Mouse (Mus musculus) limb, embryonic 12.5 days (tissue): Measurements from ENCODE around the gene Zbp1. TPM values are rescaled to one million over a fixed set of nuclear protein-coding genes. Genes with fewer than 3 reads are reported as not detected.

Experiments used
- ATAC-seq: fragments of 200-750 bp; cut with Nextera tagmentation; 2 replicates; pipeline ENCODE4 v1.8.0; 2017; ENCODE audit warnings: low read depth, moderate TSS enrichment; ENCODE audit not compliant: insufficient number of reproducible peaks, insufficient read depth, low FRiP score, low TSS enrichment
- H3K27ac ChIP-seq: fragments of 300-500 bp; sonication (generic); 2 replicates; pipeline ENCODE4 v1.5.1; 2016; ENCODE audit warnings: mild to moderate bottlenecking, moderate library complexity
- H3K27me3 ChIP-seq: fragments of 300-500 bp; sonication (generic); 2 replicates; pipeline ENCODE4 v1.6.1; 2016; ENCODE audit warnings: mild to moderate bottlenecking, moderate library complexity
- H3K36me3 ChIP-seq: fragments of 300-500 bp; sonication (generic); 2 replicates; pipeline ENCODE4 v1.6.1; 2016; ENCODE audit warnings: mild to moderate bottlenecking, moderate library complexity
- H3K4me1 ChIP-seq: fragments of 300-500 bp; sonication (generic); replicated peaks from 2 replicates; pipeline ENCODE4 v1.6.1; 2016
- H3K4me2 ChIP-seq: fragments of 300-500 bp; sonication (generic); 2 replicates; pipeline ENCODE4 v1.6.1; 2016; ENCODE audit warnings: mild to moderate bottlenecking, moderate library complexity
- H3K4me3 ChIP-seq: fragments of 300-500 bp; sonication (generic); replicated peaks from 2 replicates; pipeline ENCODE4 v1.5.1; 2016; ENCODE audit warnings: mild to moderate bottlenecking
- H3K9ac ChIP-seq: fragments of 300-500 bp; sonication (generic); replicated peaks from 2 replicates; pipeline ENCODE4 v1.6.1; 2016; ENCODE audit warnings: mild to moderate bottlenecking, moderate library complexity
- H3K9me3 ChIP-seq: fragments of 300-500 bp; sonication (generic); 2 replicates; pipeline ENCODE4 v1.6.1; 2016; ENCODE audit warnings: mild to moderate bottlenecking, moderate library complexity
- WGBS: fragments of 180-500 bp; shearing (Covaris S2); methylation state at CpG from one replicate; pipeline ENCODE4 v1.1.7; 2016; 5-methylcytosine and 5-hydroxymethylcytosine counted together
- polyA plus RNA-seq: library from polyadenylated mRNA; unstranded; fragments of >200 nt; fragmentation: Nextera tagmentation; extraction: Ambion mirVana; gene quantifications from 2 replicates; pipeline ENCODE4 v1.2.1, GENCODE M21; 2016

The Zbp1 gene
- polyA plus RNA-seq, 1 experiment from 2014 or later = not detected

- H3K4me2 ChIP-seq = no peak overlapping the region
- no peak for ATAC-seq
- no peak overlapping the region for H3K27ac ChIP-seq
- no peak overlapping the region for H3K4me3 ChIP-seq
- H3K9ac ChIP-seq = no peak overlapping the region
- peaks cover 3% of the 10 kb centered on the region; the same call in 1 of the 2 replicates for H3K27me3 ChIP-seq
- peaks cover 80% of the 10 kb centered on the region for H3K4me1 ChIP-seq
- 81% methylated on average over 20 of the region's 20 CpGs for WGBS
- H3K36me3 ChIP-seq = no peaks in the 10 kb centered on the region
- no peaks in the 10 kb centered on the region for H3K9me3 ChIP-seq
These were observed 26.5 kb upstream of the Zbp1 start for GRCm38 (mm10) chr2:173245258-173245657.

DNA sequence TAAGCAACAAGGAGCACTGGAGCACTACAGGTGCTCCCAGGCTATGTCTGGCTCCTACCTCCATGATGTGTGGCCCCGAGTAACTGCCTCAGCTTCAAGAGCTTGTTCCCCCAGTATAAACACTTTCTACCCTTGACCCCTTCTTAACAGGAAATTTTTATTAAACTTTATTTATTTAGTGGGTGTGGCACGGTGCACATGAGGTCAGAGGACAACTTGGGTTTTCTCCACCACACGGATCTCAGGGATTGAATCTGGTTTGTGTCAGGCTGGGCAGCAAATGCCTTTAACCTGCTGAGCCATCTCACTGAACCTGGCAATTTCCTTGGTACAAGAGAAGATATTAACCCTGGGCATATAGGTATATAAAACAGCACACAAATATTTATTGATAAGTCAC lies 25.4 kb upstream of the Zbp1 start:
- H3K4me1 ChIP-seq = peaks cover 78% of the 10 kb centered on the region
- H3K27me3 ChIP-seq = peaks cover 3% of the 10 kb centered on the region; the same call in 1 of the 2 replicates
- H3K27ac ChIP-seq = no peak overlapping the region
- WGBS = 68% methylated on average over 3 of the region's 3 CpGs
- ATAC-seq = no peak
- H3K9me3 ChIP-seq = no peaks in the 10 kb centered on the region
- H3K4me2 ChIP-seq = no peak overlapping the region
- H3K9ac ChIP-seq = no peak overlapping the region
- no peak overlapping the region for H3K4me3 ChIP-seq
- H3K36me3 ChIP-seq = no peaks in the 10 kb centered on the region

- Histone ChIP-seq H3K4me3 (no peak overlapping the region), H3K36me3 (no peaks in the 10 kb centered on the region), H3K27ac (no peak overlapping the region), H3K4me2 (no peak overlapping the region), H3K9me3 (no peaks in the 10 kb centered on the region), H3K27me3 (peaks cover 3% of the 10 kb centered on the region; the same call in 1 of the 2 replicates), H3K9ac (no peak overlapping the region), H3K4me1 (peaks cover 80% of the 10 kb centered on the region)
- 68% methylated on average over 9 of the region's 9 CpGs for WGBS
- no peak for ATAC-seq
These were observed 24.9 kb upstream of the Zbp1 start for GRCm38 (mm10) chr2:173243616-173244015.

- H3K4me3 ChIP-seq = no peak overlapping the region
- H3K9me3 ChIP-seq = no peaks in the 10 kb centered on the region
- no peak for ATAC-seq
- no peak overlapping the region for H3K4me2 ChIP-seq
- peaks cover 80% of the 10 kb centered on the region for H3K4me1 ChIP-seq
- no peaks in the 10 kb centered on the region for H3K36me3 ChIP-seq
- peaks cover 3% of the 10 kb centered on the region; the same call in 1 of the 2 replicates for H3K27me3 ChIP-seq
- no peak overlapping the region for H3K9ac ChIP-seq
- 30% methylated on average over 12 of the region's 12 CpGs for WGBS
- no peak overlapping the region for H3K27ac ChIP-seq
These were observed 24.2 kb upstream of the Zbp1 start for GRCm38 (mm10) chr2:173242874-173243273.

- Histone ChIP-seq H3K9ac (no peak overlapping the region), H3K4me1 (peaks cover 80% of the 10 kb centered on the region), H3K27ac (no peak overlapping the region), H3K4me2 (no peak overlapping the region), H3K27me3 (peaks cover 3% of the 10 kb centered on the region; the same call in 1 of the 2 replicates), H3K4me3 (no peak overlapping the region), H3K9me3 (no peaks in the 10 kb centered on the region), H3K36me3 (no peaks in the 10 kb centered on the region)
- no peak for ATAC-seq
- WGBS = 44% methylated on average over 9 of the region's 9 CpGs
These were observed 22.0 kb upstream of the Zbp1 start for GRCm38 (mm10) chr2:173240738-173241137.

GRCm38 (mm10) chr2:173238522-173238921 lies 19.8 kb upstream of the Zbp1 start:
- H3K36me3 ChIP-seq = peaks cover 8% of the 10 kb centered on the region
- 0 out of 2 replicates have a peak overlapping the region, but pooled peaks have one; percentile 5 for H3K27ac ChIP-seq
- H3K4me1 ChIP-seq = peaks cover 86% of the 10 kb centered on the region
- H3K4me3 ChIP-seq = no peak overlapping the region
- no peak overlapping the region for H3K4me2 ChIP-seq
- H3K9ac ChIP-seq = peak overlapping the region; percentile 48
- peaks cover 3% of the 10 kb centered on the region; the same call in 1 of the 2 replicates for H3K27me3 ChIP-seq
- no peak for ATAC-seq
- no peaks in the 10 kb centered on the region for H3K9me3 ChIP-seq
- 11% methylated on average over 14 of the region's 14 CpGs for WGBS

DNA sequence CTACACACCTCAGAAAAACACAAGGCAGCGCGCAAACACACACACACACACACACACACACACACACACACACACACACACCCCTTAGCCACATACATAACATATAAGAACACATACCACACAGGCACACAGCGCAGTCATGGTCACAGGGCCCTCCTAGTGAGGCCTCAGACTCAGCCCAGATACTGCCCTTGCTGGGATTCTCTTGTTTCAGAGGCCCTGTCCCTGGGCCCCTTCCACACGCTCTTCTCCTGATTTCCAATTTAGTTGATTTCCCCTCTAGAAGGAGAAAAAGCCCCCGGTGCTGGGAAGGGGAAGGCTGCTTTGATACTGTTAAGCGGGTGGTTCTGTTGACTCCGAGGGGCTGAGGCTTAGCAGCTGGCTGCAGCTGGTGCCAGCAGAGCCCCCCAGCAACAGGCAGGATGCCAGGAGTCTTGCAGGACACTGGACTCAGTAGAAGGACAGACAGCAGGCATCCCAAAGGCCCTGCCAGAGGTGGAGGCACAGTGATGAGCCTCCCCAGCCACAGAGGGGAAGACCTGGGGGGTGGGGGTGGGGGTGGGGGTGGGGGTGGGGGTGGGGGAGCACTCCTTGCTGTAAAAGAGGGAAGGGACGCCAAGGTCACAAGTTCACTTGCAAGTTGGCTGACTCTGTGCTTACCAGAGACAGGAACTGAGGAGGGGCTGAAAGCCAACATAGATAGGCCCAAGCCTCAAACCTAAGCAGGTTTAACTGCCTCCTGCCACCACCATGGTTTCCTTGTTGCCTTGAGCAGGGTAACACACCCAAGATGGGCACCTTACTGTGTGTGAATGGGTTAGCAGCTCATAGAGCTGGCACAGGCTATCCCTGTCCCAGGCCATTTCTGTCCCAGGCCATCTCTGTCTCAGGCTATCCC lies 17.0 kb upstream of the Zbp1 start:
- 61% methylated on average over 8 of the region's 8 CpGs for WGBS
- H3K27ac ChIP-seq = peak overlapping the region; percentile 42; the same call in 1 of the 2 replicates
- no peak overlapping the region; the same call in 1 of the 2 replicates for H3K9ac ChIP-seq
- H3K9me3 ChIP-seq = no peaks in the 10 kb centered on the region
- no peak overlapping the region for H3K4me2 ChIP-seq
- H3K4me1 ChIP-seq = peaks cover 61% of the 10 kb centered on the region
- H3K27me3 ChIP-seq = peaks cover 2% of the 10 kb centered on the region; the same call in 1 of the 2 replicates
- peaks cover 37% of the 10 kb centered on the region for H3K36me3 ChIP-seq
- no peak for ATAC-seq
- H3K4me3 ChIP-seq = no peak overlapping the region

GRCm38 (mm10) chr2:173232766-173233099 lies 14.0 kb upstream of the Zbp1 start:
- H3K27me3 ChIP-seq = no peaks in the 10 kb centered on the region
- H3K4me3 ChIP-seq = no peak overlapping the region
- H3K36me3 ChIP-seq = peaks cover 57% of the 10 kb centered on the region
- no peak for ATAC-seq
- no peak overlapping the region for H3K9ac ChIP-seq
- peaks cover 47% of the 10 kb centered on the region for H3K4me1 ChIP-seq
- H3K9me3 ChIP-seq = no peaks in the 10 kb centered on the region
- H3K27ac ChIP-seq = no peak overlapping the region
- 81% methylated on average over 8 of the region's 8 CpGs for WGBS
- H3K4me2 ChIP-seq = no peak overlapping the region

GRCm38 (mm10) chr2:173232065-173232765 lies 13.5 kb upstream of the Zbp1 start:
- Histone ChIP-seq H3K27ac (no peak overlapping the region), H3K27me3 (no peaks in the 10 kb centered on the region), H3K4me2 (no peak overlapping the region), H3K9ac (no peak overlapping the region), H3K4me1 (peaks cover 42% of the 10 kb centered on the region), H3K4me3 (no peak overlapping the region), H3K9me3 (no peaks in the 10 kb centered on the region), H3K36me3 (peaks cover 61% of the 10 kb centered on the region)
- WGBS = 86% methylated on average over 22 of the region's 22 CpGs
- ATAC-seq = no peak

DNA sequence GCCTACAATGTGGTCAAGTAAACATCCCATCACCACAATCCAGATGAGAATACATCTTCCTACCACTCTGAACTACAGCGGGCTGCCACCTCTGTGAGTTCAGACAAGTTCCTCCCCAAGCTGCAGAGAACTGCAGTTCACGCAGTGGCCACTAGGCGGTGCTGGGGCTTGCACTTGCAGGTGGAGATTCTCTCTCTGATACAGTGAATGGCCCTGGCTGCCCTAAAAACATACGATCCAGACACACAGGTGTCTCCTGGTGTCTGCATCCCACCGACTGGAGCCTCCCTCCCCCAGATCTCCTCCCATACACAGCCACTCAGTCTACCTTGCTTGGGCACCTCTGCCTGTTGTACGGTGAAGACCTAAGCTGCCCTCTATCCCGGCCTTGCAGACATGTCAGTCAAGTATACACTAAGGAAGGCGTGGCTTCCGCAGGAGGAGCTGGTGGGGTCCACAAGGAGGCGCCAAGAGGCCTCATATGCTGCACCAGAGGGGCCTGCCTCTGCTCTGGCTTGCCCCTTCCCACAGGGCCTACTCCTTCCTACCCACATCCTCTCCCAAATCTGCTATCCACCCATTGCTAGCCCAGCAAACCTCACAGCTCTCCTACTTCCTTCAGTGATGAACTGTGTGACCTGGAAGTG lies 11.0 kb upstream of the Zbp1 start:
- Histone ChIP-seq H3K4me2 (peak overlapping the region; percentile 31; the same call in 1 of the 2 replicates), H3K27ac (peak overlapping the region; percentile 64), H3K27me3 (no peaks in the 10 kb centered on the region), H3K9ac (no peak overlapping the region), H3K4me3 (no peak overlapping the region), H3K36me3 (peaks cover 79% of the 10 kb centered on the region), H3K4me1 (peaks cover 23% of the 10 kb centered on the region), H3K9me3 (no peaks in the 10 kb centered on the region)
- WGBS = 5% methylated on average over 10 of the region's 10 CpGs
- peak; percentile 77 for ATAC-seq

GRCm38 (mm10) chr2:173228567-173228966 lies 9.8 kb upstream of the Zbp1 start:
- H3K4me2 ChIP-seq = no peak overlapping the region
- ATAC-seq = no peak
- H3K4me3 ChIP-seq = no peak overlapping the region
- no peak overlapping the region for H3K9ac ChIP-seq
- peaks cover 71% of the 10 kb centered on the region for H3K36me3 ChIP-seq
- peaks cover 27% of the 10 kb centered on the region for H3K4me1 ChIP-seq
- 92% methylated on average over 8 of the region's 8 CpGs for WGBS
- no peaks in the 10 kb centered on the region for H3K9me3 ChIP-seq
- no peak overlapping the region for H3K27ac ChIP-seq
- no peaks in the 10 kb centered on the region for H3K27me3 ChIP-seq
